Comparison of ENCODE assay signal across 26 mouse cellular contexts in genomic region chr2:73978072-73978471, GRCm38 (mm10).
DNase-seq lines count a peak whose midpoint lies in the region; ATAC-seq lines count a peak whose summit lies in the region.
"Had no signal": no experiment of that assay in that cellular context is flagged by ENCODE, and none has a peak within 500 bp of the region (broad histone marks: within the 10 kb centered on the region; RNA-seq: fewer than 3 reads in every experiment).

No protein-coding gene starts in this region.

- H3K9ac ChIP-seq in embryonic facial prominence, embryonic 13.5 days: no peak overlapping the region
- H3K9ac ChIP-seq in limb, embryonic 13.5 days: no peak overlapping the region
- H3K9ac ChIP-seq: embryonic facial prominence, embryonic 15.5 days; hindbrain, embryonic 14.5 days; liver, embryonic 14.5 days; lung, embryonic 14.5 days; neural tube, embryonic 12.5 days had no signal

- H3K4me2 ChIP-seq in embryonic facial prominence, embryonic 13.5 days: peak overlapping the region; percentile 19
- peak overlapping the region; percentile 54 for H3K4me2 ChIP-seq in limb, embryonic 13.5 days (replicated peaks)
- H3K4me2 ChIP-seq: embryonic facial prominence, embryonic 15.5 days; hindbrain, embryonic 14.5 days; lung, embryonic 14.5 days; neural tube, embryonic 12.5 days had no signal

- peaks cover 36% of the 10 kb centered on the region for H3K27me3 ChIP-seq in embryonic facial prominence, embryonic 13.5 days
- peaks cover 37% of the 10 kb centered on the region for H3K27me3 ChIP-seq in limb, embryonic 13.5 days
- H3K27me3 ChIP-seq: neural tube, embryonic 12.5 days had no signal

- 16% methylated on average over 15 of the region's 15 CpGs for WGBS in embryonic facial prominence, embryonic 13.5 days
- WGBS in limb, embryonic 13.5 days: 14% methylated on average over 15 of the region's 15 CpGs

- ATAC-seq in embryonic facial prominence, embryonic 13.5 days (ENCODE audit: insufficient number of reproducible peaks, insufficient read depth, low FRiP score, low TSS enrichment, low read depth): no peak
- ATAC-seq in limb, embryonic 13.5 days (ENCODE audit: low FRiP score, low read depth): no peak
- ATAC-seq: forebrain, embryonic 16.5 days had no signal

- no peaks in the 10 kb centered on the region for H3K9me3 ChIP-seq in embryonic facial prominence, embryonic 13.5 days
- H3K9me3 ChIP-seq in limb, embryonic 13.5 days: no peaks in the 10 kb centered on the region
- H3K9me3 ChIP-seq: embryonic facial prominence, embryonic 15.5 days; neural tube, embryonic 12.5 days had no signal

- H3K27ac ChIP-seq in embryonic facial prominence, embryonic 13.5 days: no peak overlapping the region
- no peak overlapping the region for H3K27ac ChIP-seq in limb, embryonic 13.5 days
- H3K27ac ChIP-seq: embryonic facial prominence, embryonic 15.5 days; heart, adult 2 months; hindbrain, embryonic 14.5 days; liver, embryonic 14.5 days; neural tube, embryonic 12.5 days had no signal

- peak; percentile 9 for DNase-seq in ZHBTc4 (ENCODE audit: low read depth, low spot score)
- peak; percentile 72 for DNase-seq in embryo, embryonic 10.5 days (ENCODE audit: low spot score)
- no peak for DNase-seq in left cerebral cortex, adult 9 months (ENCODE audit: low spot score in 2 of 2)
- DNase-seq in urinary bladder, adult 18-20 months (ENCODE audit: low spot score in 2 of 2): no peak
- DNase-seq in ovary, postnatal 14 days (ENCODE audit: low spot score): no peak
- DNase-seq: adrenal gland, postnatal 14 days; cerebellum, adult 2 months; cerebellum, postnatal 25 days; gastrocnemius, postnatal 36 days; heart, adult 2 months; heart, postnatal 36 days; kidney, adult 2 months; kidney, postnatal 36 days; lung, embryonic 14.5 days; midbrain, embryonic 14.5 days; retina, postnatal 1 day; right cerebral cortex, postnatal 25 days; thymus, adult 18-20 months; thymus, postnatal 4 days had no signal

- H3K36me3 ChIP-seq in embryonic facial prominence, embryonic 13.5 days: no peaks in the 10 kb centered on the region
- H3K36me3 ChIP-seq in limb, embryonic 13.5 days: no peaks in the 10 kb centered on the region
- H3K36me3 ChIP-seq: embryonic facial prominence, embryonic 15.5 days; neural tube, embryonic 12.5 days had no signal

- no peaks in the 10 kb centered on the region for H3K4me1 ChIP-seq in embryonic facial prominence, embryonic 13.5 days
- H3K4me1 ChIP-seq in limb, embryonic 13.5 days: peaks cover 22% of the 10 kb centered on the region
- H3K4me1 ChIP-seq: neural tube, embryonic 12.5 days had no signal

- H3K4me3 ChIP-seq in embryonic facial prominence, embryonic 13.5 days: no peak overlapping the region
- peak overlapping the region; percentile 23 for H3K4me3 ChIP-seq in limb, embryonic 13.5 days
- H3K4me3 ChIP-seq: embryonic facial prominence, embryonic 15.5 days; heart, adult 2 months; neural tube, embryonic 12.5 days had no signal

Comparison
In these comparisons a context has a peak if more than half of its experiments do, and no peak if none do; other contexts are left out.
1. DNase-seq: peak in ZHBTc4 (single experiment) and embryo, embryonic 10.5 days (single experiment); none in left cerebral cortex, adult 9 months (0 of 2), urinary bladder, adult 18-20 months (0 of 2) and ovary, postnatal 14 days (single experiment).